Mouse (Mus musculus): Measurements from ENCODE around the gene Opn1sw.

Opn1sw gene
- long read RNA-seq, experiment 1, result 0 reads
- long read RNA-seq, experiment 2, result 0 reads

DNA sequence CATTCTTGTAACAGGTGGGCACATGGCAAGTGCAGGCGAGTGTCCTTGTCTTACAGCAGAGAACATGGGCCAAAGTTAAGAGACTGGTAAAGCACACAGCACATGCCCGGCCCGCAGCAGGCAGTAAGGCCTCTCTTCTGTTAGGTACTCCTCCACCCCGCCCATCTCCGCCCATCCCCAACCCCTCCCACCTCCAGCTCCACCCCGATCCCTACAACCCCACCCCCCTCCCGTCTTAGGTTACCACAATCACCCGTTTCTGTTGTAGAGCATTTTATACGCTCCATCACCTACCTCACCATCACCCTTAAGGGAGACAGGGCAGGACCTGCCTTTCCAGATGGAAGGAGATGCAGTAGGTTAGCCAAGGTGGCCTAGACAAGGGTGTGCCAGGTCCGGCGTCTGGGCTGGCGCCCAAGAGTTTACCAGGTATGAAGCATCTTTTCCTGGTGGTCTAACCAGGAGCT is at the start of gene Opn1sw:
Opn1sw (minus strand) TSS at position 417 of the 467 bp plus-strand sequence.
- intact Hi-C loops (cut with DNase I), result no loop called here

DNA sequence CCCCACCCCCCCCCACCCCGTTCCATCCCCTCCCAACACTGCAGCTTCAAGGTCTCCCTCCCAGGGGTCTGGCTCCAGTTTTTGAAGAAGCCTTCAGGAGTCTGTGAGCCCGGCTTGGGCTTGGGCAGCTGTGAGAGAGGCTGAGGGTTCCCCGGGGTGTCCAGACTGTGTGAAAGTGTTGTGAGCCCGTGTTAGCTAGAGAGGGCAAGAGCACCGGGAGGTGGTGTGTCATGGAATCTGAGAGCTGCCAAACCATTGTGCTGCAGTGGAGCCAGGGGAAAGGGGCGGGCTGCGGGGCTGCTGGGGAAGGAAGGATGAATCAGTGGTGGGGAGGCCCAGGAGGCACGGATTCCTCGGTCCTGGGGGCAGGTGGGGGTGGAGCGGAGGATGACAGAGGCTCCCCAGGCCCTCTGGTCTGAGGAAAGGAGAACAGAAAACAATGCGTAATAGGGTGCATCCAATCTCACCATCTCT is 48.2 kb upstream of the Opn1sw start:
- intact Hi-C loops (cut with DNase I), result no loop called here

- intact Hi-C loops (cut with DNase I), result no loop called here
Observed at GRCm38 (mm10) chr6:29435940-29436451, 47.7 kb upstream of the Opn1sw start.

- intact Hi-C loops (cut with DNase I), result no loop called here
Observed at GRCm38 (mm10) chr6:29434911-29435691, 46.8 kb upstream of the Opn1sw start.

DNA sequence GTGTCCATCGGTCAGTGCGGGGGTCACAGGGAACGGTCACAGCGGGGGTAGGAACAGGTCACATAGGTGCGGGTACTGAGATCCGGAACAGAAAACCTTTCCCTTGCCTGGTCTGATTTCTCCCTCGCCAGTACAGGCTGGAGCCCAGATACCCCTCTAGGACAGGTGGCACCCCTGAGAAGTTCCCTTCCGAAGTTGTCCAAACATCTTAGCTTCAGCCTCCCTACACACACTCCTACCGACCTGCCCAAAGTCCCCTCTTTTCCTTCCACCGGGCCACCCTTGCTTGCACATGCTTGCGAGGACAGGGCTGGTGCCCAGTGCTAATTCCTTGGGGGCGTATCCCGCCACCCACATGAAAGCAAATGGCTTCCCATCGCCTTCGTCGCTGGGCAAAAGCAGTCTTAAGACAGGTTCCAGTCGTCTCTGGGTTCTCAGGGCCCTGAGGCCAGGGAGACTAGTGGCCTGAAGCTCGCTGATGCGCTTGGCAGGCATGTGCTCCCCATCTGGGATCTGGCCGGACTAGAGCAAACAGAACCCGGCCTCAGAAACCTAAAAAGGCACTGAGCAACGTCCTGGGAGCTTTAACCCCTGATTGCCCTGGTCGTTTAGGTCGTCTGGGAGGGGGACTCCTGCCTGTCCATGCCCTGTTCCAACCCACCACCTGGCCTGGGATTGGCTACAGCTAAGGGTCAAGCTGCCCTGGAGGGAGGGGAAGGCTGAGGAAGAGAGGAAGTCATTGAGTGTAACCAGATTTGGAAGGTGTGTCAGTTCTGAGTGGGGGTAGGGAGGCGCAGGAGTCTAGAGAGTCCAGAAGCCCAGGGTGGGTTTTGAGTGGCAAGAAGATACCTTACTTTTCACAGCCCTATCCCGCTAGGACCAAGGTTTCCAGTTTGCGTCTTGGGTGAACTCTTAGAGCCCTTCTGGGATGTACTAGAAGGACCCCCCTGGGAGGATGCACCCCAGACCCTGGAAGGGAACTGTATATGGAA is 45.8 kb upstream of the Opn1sw start:
- intact Hi-C loops (cut with DNase I), result no loop called here

GRCm38 (mm10) chr6:29433038-29433803 is 45.0 kb upstream of the Opn1sw start, which contains the start of gene Flnc:
TSS of gene Flnc (plus strand) at chr6:29433256.
- intact Hi-C loops (cut with DNase I), result no loop called here

- intact Hi-C loops (cut with DNase I), result no loop called here
Observed at GRCm38 (mm10) chr6:29432676-29433037, 44.4 kb upstream of the Opn1sw start.

- intact Hi-C loops (cut with DNase I), result no loop called here
Observed at GRCm38 (mm10) chr6:29432156-29432555, 43.9 kb upstream of the Opn1sw start.

DNA sequence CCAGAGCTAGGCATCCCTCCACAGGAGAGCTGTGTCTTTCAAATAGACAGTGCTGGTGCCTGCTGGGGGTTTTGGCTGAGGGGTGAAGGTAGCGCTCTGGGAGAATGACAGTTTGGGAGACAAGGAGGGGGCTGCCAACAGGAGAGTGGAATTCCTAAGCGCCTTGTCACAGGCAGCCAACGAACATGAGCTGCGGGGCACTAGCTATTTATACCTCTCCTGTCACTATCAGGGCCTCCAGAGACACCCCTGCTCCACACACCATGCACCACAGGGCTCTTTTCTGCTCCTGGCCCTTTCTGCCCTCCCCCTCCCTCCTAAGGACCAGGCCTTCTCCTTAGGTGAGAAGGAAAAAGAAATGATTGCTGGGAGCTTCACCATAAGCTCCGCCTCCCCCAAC is 43.2 kb upstream of the Opn1sw start:
- intact Hi-C loops (cut with DNase I), result no loop called here

DNA sequence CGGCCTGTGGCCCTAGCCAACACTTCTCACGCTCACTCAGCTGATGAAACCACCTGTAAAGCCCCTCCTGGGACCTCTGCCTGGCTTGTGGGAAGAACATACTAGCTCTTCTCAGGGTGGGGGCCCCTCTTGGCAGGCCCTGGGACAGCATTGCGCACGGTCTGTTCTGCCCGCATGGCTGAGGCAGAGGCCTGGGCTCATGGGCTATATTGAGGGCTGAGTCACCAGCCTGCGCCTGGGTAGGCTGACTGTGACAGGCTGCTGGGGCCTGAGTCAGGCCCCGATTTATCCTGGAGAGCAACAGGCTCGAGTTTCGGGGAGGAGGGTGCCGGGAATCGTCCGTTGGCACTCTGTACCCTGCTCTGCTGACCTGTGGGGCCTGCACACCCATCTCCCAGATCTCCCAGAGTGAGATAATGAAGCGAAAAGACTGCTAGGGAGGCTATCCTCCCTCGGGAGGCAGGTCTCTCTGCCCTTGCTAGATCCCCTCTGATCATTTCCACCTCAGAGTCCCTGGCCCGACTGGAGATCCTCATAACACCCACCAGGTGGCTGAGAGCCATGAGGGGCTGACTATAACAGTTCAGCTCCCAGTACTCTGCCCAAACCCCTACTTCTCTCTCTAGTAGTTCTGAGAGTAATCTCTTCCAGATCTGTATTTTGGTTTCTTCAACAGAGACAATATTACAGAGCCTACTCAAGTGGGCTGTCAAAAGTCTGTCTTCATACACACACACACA is 42.6 kb upstream of the Opn1sw start:
- intact Hi-C loops (cut with DNase I), result no loop called here

GRCm38 (mm10) chr6:29428171-29428570 is 39.9 kb upstream of the Opn1sw start:
- intact Hi-C loops (cut with DNase I), result no loop called here

DNA sequence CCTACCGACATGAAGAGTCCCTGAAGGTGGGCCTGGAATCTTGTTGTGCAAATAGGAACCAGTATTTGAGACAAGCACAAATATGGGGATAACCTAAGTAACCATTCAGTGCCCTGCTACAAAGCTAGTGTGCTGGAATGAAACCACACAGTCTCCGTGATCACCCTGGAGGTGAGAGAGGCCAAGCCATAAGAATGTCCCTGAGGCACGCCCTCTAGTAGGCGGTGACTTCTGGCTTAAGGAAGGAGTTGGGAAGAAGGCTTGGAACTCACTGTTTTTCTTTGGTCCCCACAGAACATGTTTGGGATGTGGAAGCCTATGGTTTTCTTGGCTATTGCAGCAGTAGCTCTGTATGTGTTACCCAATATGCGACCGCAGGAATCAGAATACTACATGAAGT is 38.1 kb upstream of the Opn1sw start:
- intact Hi-C loops (cut with DNase I), result no loop called here

DNA sequence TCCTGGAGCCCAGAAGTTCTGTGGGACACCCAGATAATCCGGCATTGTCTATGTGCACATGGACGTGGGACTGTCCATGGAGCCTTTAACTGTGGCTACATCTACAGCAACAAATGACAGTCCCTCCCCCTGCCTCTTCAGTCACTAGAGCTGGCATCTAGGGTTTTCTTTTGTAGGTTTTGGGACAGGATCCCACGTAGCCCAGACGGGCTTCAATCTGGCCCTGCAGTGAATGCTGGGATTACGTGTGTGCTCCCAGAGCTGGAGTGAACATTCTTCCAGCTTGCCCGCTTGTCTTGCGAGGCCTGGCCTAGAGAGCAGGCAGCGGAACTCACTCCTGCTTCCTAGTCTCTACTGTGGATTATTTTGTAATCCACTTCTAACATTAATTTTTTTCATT is 36.9 kb upstream of the Opn1sw start:
- intact Hi-C loops (cut with DNase I), result no loop called here

DNA sequence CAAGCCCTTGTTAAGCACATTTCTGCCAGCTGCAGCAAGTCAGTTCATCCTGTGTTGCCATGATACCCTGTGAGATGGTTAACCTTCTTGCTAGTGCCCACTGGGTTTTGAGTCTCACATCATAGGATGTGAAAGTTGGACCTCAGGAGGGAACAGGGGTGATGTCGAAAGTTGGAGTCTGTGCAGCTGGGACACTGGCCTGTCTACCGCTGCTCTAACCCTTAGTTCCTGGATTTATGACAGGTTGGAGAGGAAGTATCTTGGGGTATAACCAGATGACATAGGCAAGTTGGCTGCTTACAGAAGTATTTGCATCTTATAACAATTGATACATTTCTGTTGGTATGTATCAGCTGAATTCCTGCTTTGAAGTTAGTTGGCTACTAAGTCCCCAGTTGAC is 32.3 kb upstream of the Opn1sw start:
- intact Hi-C loops (cut with DNase I), result no loop called here

GRCm38 (mm10) chr6:29415446-29415845 is 27.2 kb upstream of the Opn1sw start:
- intact Hi-C loops (cut with DNase I), result no loop called here

- intact Hi-C loops (cut with DNase I), result no loop called here
Observed at GRCm38 (mm10) chr6:29406412-29406811, 18.1 kb upstream of the Opn1sw start.

GRCm38 (mm10) chr6:29402693-29403342 is 14.6 kb upstream of the Opn1sw start:
- intact Hi-C loops (cut with DNase I), result no loop called here

DNA sequence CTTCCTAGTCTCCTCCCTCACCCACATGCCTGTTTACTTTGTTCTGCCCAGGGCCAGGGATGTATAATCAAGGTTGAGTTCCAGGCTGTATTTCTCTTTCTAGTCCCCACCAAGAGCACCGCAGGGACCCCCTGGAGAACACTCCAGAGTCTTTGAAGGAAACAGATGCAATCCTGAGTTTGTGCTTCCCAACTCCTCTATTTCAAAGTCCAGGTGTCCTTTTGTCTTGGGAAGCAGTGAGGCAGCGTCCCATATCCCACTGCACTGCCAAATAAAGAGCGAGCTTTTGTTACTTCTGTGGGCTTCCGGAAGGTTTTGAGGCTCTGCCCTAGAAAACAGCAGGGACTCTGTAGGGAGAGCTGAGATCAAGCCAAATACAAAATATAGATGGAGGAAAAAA is 11.6 kb upstream of the Opn1sw start:
- intact Hi-C loops (cut with DNase I), result loop anchor here (10.0 kb wide), 1 partner anchor 85 kb away; no protein-coding TSS in a partner anchor

DNA sequence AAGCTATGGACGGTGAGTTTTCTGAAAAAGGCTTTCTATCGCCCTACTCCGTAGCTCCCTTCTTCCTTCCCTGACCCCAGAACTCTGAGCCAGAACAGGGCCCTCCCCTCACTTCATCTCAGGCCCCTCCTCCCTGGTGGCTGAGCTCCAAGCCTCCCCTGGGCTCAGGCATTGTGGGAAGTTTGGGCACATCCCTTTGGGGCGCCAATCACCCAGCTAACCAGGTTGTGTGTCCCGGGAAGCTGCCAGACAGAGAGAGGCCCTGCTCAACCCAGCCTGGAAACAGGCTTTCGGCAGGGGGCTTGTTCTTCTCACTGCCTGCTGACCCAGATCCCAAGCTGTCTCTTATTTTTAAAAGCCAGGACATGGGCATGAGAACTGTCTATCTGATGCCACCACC is 9.3 kb upstream of the Opn1sw start:
- intact Hi-C loops (cut with DNase I), result loop anchor here (10.0 kb wide), 1 partner anchor 87 kb away; no protein-coding TSS in a partner anchor

Measured in adrenal gland (tissue).